Mouse (Mus musculus): ENCODE results near the gene Rassf2. TPM values are rescaled to one million over a fixed set of nuclear protein-coding genes. Genes with fewer than 3 reads are reported as not detected.

Rassf2 gene
- polyA plus RNA-seq, 1 experiment: 0.94 TPM

- no peak overlapping the region for H3ac ChIP-seq (ENCODE audit: control insufficient read depth, insufficient read length, low read depth)
- no peak overlapping the region for H3K4me3 ChIP-seq (ENCODE audit: insufficient read depth, poor library complexity, severe bottlenecking)
- TF ChIP-seq MAX (IDR thresholded peaks at IDR 0.05) (no peak), MYOG (IDR thresholded peaks at IDR 0.05; ENCODE audit: control insufficient read depth, extremely low read depth, insufficient read length) (no peak), CTCF (IDR thresholded peaks at IDR 0.05; ENCODE audit: control insufficient read depth, insufficient read depth, insufficient read length) (no peak)
- H3K79me3 ChIP-seq (ENCODE audit: low read depth): no peaks in the 10 kb centered on the region
- no peaks in the 10 kb centered on the region for H3K36me3 ChIP-seq (ENCODE audit: control insufficient read depth, insufficient read depth)
- no peaks in the 10 kb centered on the region for H3K79me2 ChIP-seq (ENCODE audit: control insufficient read depth, insufficient read depth)
- H3K27me3 ChIP-seq (ENCODE audit: control insufficient read depth, insufficient read depth, insufficient read length): no peaks in the 10 kb centered on the region
These were observed 6.0 kb downstream of the Rassf2 start for GRCm38 (mm10) chr2:132024028-132024427.

GRCm38 (mm10) chr2:132022621-132023020 is 7.4 kb downstream of the Rassf2 start:
- Histone ChIP-seq H3ac (ENCODE audit: control insufficient read depth, insufficient read length, low read depth) (no peak overlapping the region), H3K4me3 (ENCODE audit: insufficient read depth, poor library complexity, severe bottlenecking) (no peak overlapping the region), H3K79me3 (ENCODE audit: low read depth) (no peaks in the 10 kb centered on the region), H3K27me3 (ENCODE audit: control insufficient read depth, insufficient read depth, insufficient read length) (no peaks in the 10 kb centered on the region), H3K79me2 (ENCODE audit: control insufficient read depth, insufficient read depth) (no peaks in the 10 kb centered on the region), H3K36me3 (ENCODE audit: control insufficient read depth, insufficient read depth) (no peaks in the 10 kb centered on the region)
- TF ChIP-seq USF1 (IDR thresholded peaks at IDR 0.05; ENCODE audit: low read depth) (no peak), MAX (IDR thresholded peaks at IDR 0.05) (no peak), MYOD1 (IDR thresholded peaks at IDR 0.05; ENCODE audit: control insufficient read depth, insufficient read length, low read depth) (no peak), MYOG (IDR thresholded peaks at IDR 0.05; ENCODE audit: control insufficient read depth, extremely low read depth, insufficient read length) (no peak), FOSL1 (IDR thresholded peaks at IDR 0.05; ENCODE audit: insufficient read depth, low read length, poor library complexity, severe bottlenecking) (no peak), CTCF (IDR thresholded peaks at IDR 0.05; ENCODE audit: control insufficient read depth, insufficient read depth, insufficient read length) (no peak), CEBPB (IDR thresholded peaks at IDR 0.05; ENCODE audit: low read depth) (no peak)

DNA sequence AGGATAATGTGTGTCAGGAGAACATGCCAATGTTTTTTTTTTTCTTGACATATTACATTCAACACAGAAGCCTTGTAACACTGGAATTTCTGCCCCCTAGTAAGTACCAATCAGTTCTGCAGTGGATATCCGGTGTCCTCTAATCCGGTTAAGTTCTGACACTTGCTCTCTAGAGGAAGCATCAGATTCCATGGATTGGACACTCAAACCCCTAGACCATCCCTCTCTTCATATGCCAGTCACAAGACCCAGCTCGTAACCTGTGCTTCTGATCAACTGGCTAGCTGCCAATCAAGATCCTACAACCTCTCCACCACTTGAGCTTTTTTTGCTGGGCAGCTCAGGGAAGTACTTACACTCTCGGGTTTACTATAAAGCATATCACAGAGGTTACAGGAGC is 8.4 kb downstream of the Rassf2 start:
- no peaks in the 10 kb centered on the region for H3K79me2 ChIP-seq (ENCODE audit: control insufficient read depth, insufficient read depth)

DNA sequence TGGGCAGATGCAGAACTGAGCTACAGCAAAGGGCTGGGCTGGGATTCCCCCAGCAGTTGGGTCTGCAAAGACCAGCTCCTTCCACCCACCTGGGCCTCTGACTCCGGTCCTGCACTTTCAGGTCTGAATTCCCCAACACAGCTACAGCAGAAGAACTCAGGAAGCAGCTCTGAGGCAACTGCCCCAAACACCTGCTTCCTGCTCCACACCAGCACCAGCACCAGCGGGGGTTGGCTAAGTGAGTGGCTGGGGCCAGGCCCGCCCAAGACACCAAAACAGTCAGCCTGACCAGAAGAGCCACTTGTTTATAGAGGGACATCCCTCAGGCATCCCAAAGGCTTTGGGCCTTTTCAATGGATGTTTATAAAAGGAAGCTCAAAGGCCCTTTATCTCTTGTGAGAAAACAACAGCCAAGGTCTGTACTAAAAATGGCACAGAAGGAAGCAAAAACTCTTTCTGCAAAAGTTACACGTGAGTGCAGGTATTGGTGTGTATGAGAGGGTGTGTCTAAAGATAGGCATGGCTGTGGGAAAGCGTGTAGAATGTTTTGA is 9.0 kb downstream of the Rassf2 start:
- no peak overlapping the region for H3ac ChIP-seq (ENCODE audit: control insufficient read depth, insufficient read length, low read depth)
- H3K27me3 ChIP-seq (ENCODE audit: control insufficient read depth, insufficient read depth, insufficient read length): no peaks in the 10 kb centered on the region
- H3K4me3 ChIP-seq (ENCODE audit: insufficient read depth, poor library complexity, severe bottlenecking): no peak overlapping the region
- H3K79me2 ChIP-seq (ENCODE audit: control insufficient read depth, insufficient read depth): no peaks in the 10 kb centered on the region
- no peaks in the 10 kb centered on the region for H3K79me3 ChIP-seq (ENCODE audit: low read depth)
- no peaks in the 10 kb centered on the region for H3K36me3 ChIP-seq (ENCODE audit: control insufficient read depth, insufficient read depth)
- no peak for TF ChIP-seq MYOD1 (IDR thresholded peaks at IDR 0.05; ENCODE audit: control insufficient read depth, insufficient read length, low read depth)
- TF ChIP-seq CEBPB (IDR thresholded peaks at IDR 0.05; ENCODE audit: low read depth): no peak
- TF ChIP-seq MAX (IDR thresholded peaks at IDR 0.05): no peak

More for the DNA sequence above, 8.4 kb downstream of the Rassf2 start:
- no peaks in the 10 kb centered on the region for H3K79me3 ChIP-seq (ENCODE audit: low read depth)
- no peak overlapping the region for H3ac ChIP-seq (ENCODE audit: control insufficient read depth, insufficient read length, low read depth)
- TF ChIP-seq MYOG (IDR thresholded peaks at IDR 0.05; ENCODE audit: control insufficient read depth, extremely low read depth, insufficient read length) (no peak), USF1 (IDR thresholded peaks at IDR 0.05; ENCODE audit: low read depth) (no peak), MAX (IDR thresholded peaks at IDR 0.05) (no peak), FOSL1 (IDR thresholded peaks at IDR 0.05; ENCODE audit: insufficient read depth, low read length, poor library complexity, severe bottlenecking) (no peak), CTCF (IDR thresholded peaks at IDR 0.05; ENCODE audit: control insufficient read depth, insufficient read depth, insufficient read length) (no peak), CEBPB (IDR thresholded peaks at IDR 0.05; ENCODE audit: low read depth) (no peak), MYOD1 (IDR thresholded peaks at IDR 0.05; ENCODE audit: control insufficient read depth, insufficient read length, low read depth) (no peak)
- no peaks in the 10 kb centered on the region for H3K36me3 ChIP-seq (ENCODE audit: control insufficient read depth, insufficient read depth)
- H3K4me3 ChIP-seq (ENCODE audit: insufficient read depth, poor library complexity, severe bottlenecking): no peak overlapping the region
- no peaks in the 10 kb centered on the region for H3K27me3 ChIP-seq (ENCODE audit: control insufficient read depth, insufficient read depth, insufficient read length)

DNA sequence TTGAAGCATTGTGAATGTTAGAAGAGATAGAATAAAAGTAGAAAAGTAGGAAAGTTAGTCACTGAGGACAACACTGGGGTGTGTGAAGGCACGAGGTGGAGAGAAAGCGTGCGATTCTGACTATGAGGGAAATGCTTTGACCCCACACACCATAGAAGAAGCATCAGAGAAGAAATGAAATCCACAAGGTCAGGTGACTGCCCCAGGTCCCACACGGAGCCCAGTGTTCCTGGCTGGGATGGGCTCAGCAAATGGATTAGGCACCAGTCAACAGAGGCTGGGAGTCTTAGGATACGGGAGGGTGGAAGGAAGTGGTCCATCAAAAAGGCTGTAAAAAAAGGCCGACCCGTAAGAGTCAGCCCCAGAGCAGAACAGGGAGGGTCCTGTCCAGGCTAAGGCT is 9.6 kb downstream of the Rassf2 start:
- Histone ChIP-seq H3ac (ENCODE audit: control insufficient read depth, insufficient read length, low read depth) (no peak overlapping the region), H3K79me2 (ENCODE audit: control insufficient read depth, insufficient read depth) (no peaks in the 10 kb centered on the region), H3K4me3 (ENCODE audit: insufficient read depth, poor library complexity, severe bottlenecking) (no peak overlapping the region), H3K79me3 (ENCODE audit: low read depth) (no peaks in the 10 kb centered on the region), H3K27me3 (ENCODE audit: control insufficient read depth, insufficient read depth, insufficient read length) (no peaks in the 10 kb centered on the region), H3K36me3 (ENCODE audit: control insufficient read depth, insufficient read depth) (no peaks in the 10 kb centered on the region)
- TF ChIP-seq MYOD1 (IDR thresholded peaks at IDR 0.05; ENCODE audit: control insufficient read depth, insufficient read length, low read depth): no peak
- no peak for TF ChIP-seq FOSL1 (IDR thresholded peaks at IDR 0.05; ENCODE audit: insufficient read depth, low read length, poor library complexity, severe bottlenecking)
- TF ChIP-seq MYOG (IDR thresholded peaks at IDR 0.05; ENCODE audit: control insufficient read depth, extremely low read depth, insufficient read length): no peak
- TF ChIP-seq MAX (IDR thresholded peaks at IDR 0.05): no peak
- TF ChIP-seq USF1 (IDR thresholded peaks at IDR 0.05; ENCODE audit: low read depth): no peak
- no peak for TF ChIP-seq CEBPB (IDR thresholded peaks at IDR 0.05; ENCODE audit: low read depth)
- TF ChIP-seq CTCF (IDR thresholded peaks at IDR 0.05; ENCODE audit: control insufficient read depth, insufficient read depth, insufficient read length): no peak

- Histone ChIP-seq H3K79me2 (ENCODE audit: control insufficient read depth, insufficient read depth) (no peaks in the 10 kb centered on the region), H3K4me3 (ENCODE audit: insufficient read depth, poor library complexity, severe bottlenecking) (no peak overlapping the region), H3K27me3 (ENCODE audit: control insufficient read depth, insufficient read depth, insufficient read length) (no peaks in the 10 kb centered on the region), H3K36me3 (ENCODE audit: control insufficient read depth, insufficient read depth) (no peaks in the 10 kb centered on the region), H3K79me3 (ENCODE audit: low read depth) (no peaks in the 10 kb centered on the region), H3ac (ENCODE audit: control insufficient read depth, insufficient read length, low read depth) (no peak overlapping the region)
- TF ChIP-seq MAX (IDR thresholded peaks at IDR 0.05) (no peak), USF1 (IDR thresholded peaks at IDR 0.05; ENCODE audit: low read depth) (no peak), CTCF (IDR thresholded peaks at IDR 0.05; ENCODE audit: control insufficient read depth, insufficient read depth, insufficient read length) (no peak), MYOG (IDR thresholded peaks at IDR 0.05; ENCODE audit: control insufficient read depth, extremely low read depth, insufficient read length) (no peak), MYOD1 (IDR thresholded peaks at IDR 0.05; ENCODE audit: control insufficient read depth, insufficient read length, low read depth) (no peak), FOSL1 (IDR thresholded peaks at IDR 0.05; ENCODE audit: insufficient read depth, low read length, poor library complexity, severe bottlenecking) (no peak), CEBPB (IDR thresholded peaks at IDR 0.05; ENCODE audit: low read depth) (no peak)
These were observed 10.7 kb downstream of the Rassf2 start for GRCm38 (mm10) chr2:132019372-132019811.

Measured in C2C12 (cell line).